Mouse (Mus musculus): ENCODE results near the gene Fignl2.

- TF ChIP-seq CTCF (IDR thresholded peaks at IDR 0.05; ENCODE audit: borderline replicate concordance, insufficient read depth, low read depth, low read length) (no peak), POLR2A (IDR thresholded peaks at IDR 0.05; ENCODE audit: borderline replicate concordance, insufficient read depth, low read length) (no peak)
These were observed 33.8 kb downstream of the Fignl2 start for GRCm38 (mm10) chr15:101044531-101044930.

Data from cerebellum, adult 2 months (tissue).